Mouse (Mus musculus): Measurements from ENCODE around the gene Dtx3. TPM values are rescaled to one million over a fixed set of nuclear protein-coding genes. Genes with fewer than 3 reads are reported as not detected.

Dtx3 gene
- polyA plus RNA-seq, 1 experiment = 49.8 TPM

DNA sequence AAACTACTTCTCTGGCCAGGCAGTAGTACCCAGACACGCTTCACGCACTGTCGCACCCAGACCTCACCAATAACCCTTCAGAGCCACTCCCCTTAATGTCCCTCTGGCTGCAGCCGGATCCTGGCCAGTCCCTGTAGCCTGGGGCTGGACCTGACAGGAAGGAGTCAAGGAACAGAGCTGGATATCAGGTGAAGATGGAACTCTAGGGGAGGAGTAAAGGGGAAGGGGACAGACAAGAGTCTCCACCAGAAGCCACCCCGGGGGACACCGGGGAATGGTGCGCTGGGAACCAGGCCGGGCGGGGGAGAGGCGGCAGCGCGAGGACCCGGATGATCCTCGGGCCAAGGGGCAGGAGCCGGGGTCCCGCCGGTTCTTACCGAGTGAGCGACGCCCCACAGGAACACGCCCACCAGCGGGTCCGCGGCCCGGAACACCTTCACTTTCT, 15.5 kb upstream of the Dtx3 start:
- no peaks in the 10 kb centered on the region for H3K9me3 ChIP-seq (replicated peaks; ENCODE audit: control insufficient read depth, insufficient read depth, low read length, poor library complexity, severe bottlenecking)
- no peaks in the 10 kb centered on the region for H3K27me3 ChIP-seq (ENCODE audit: control insufficient read depth, insufficient read depth, low read length, poor library complexity, severe bottlenecking)
- peaks cover 8% of the 10 kb centered on the region; the same call in 1 of the 2 replicates for H3K36me3 ChIP-seq (ENCODE audit: control insufficient read depth, insufficient read depth, low read length, poor library complexity, severe bottlenecking)
- peak overlapping the region; percentile 82 for H3K4me3 ChIP-seq (ENCODE audit: low read depth, low read length)
- H3K9ac ChIP-seq (ENCODE audit: low read depth, poor library complexity, severe bottlenecking) = peak overlapping the region; percentile 82
- peaks cover 6% of the 10 kb centered on the region for H3K4me1 ChIP-seq (ENCODE audit: control insufficient read depth, insufficient read depth, low read length)
- H3K27ac ChIP-seq (ENCODE audit: insufficient read depth, low read length) = no peak overlapping the region
- TF ChIP-seq EP300 (IDR thresholded peaks at IDR 0.05; ENCODE audit: insufficient read depth, low read depth, low read length) (no peak), POLR2A (IDR thresholded peaks at IDR 0.05; ENCODE audit: insufficient read depth, low read length) (no peak), CTCF (IDR thresholded peaks at IDR 0.05; ENCODE audit: low read depth, low read length) (no peak)

DNA sequence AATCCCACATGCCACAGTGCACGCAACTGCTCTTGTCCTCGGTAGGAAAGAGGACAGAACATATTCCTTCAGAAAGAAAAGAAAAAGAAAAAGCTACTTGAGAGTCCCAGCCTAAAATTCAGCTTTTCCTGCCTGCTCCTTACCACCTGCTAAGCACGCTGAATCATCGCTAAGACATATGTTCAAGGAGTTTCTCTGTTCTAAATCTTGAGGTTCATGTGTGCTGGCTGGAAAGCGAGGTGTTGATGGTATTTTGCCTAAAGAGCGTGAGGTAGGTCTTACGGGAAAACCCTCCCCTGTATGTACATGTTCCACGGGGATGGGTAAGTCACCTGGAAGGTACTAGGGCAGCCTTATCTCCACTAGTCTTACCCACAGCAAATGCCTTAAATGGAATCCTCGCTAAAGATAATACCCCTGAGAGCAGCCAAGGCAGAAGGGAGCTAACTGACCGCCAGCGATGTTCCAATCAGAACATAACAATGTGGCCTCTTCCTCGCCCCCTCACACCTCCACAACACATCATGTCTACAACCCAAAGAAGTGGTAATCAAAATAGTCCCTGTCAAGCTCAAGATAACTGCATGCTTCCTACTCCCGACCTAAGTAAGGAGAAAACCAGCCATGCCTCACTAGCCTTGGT, 14.5 kb upstream of the Dtx3 start:
- Histone ChIP-seq H3K27me3 (ENCODE audit: control insufficient read depth, insufficient read depth, low read length, poor library complexity, severe bottlenecking) (no peaks in the 10 kb centered on the region), H3K4me3 (ENCODE audit: low read depth, low read length) (peak overlapping the region; percentile 82), H3K9me3 (replicated peaks; ENCODE audit: control insufficient read depth, insufficient read depth, low read length, poor library complexity, severe bottlenecking) (no peaks in the 10 kb centered on the region), H3K9ac (ENCODE audit: low read depth, poor library complexity, severe bottlenecking) (peak overlapping the region; percentile 82), H3K27ac (ENCODE audit: insufficient read depth, low read length) (no peak overlapping the region), H3K4me1 (ENCODE audit: control insufficient read depth, insufficient read depth, low read length) (peaks cover 6% of the 10 kb centered on the region), H3K36me3 (ENCODE audit: control insufficient read depth, insufficient read depth, low read length, poor library complexity, severe bottlenecking) (peaks cover 16% of the 10 kb centered on the region)
- TF ChIP-seq POLR2A (IDR thresholded peaks at IDR 0.05; ENCODE audit: insufficient read depth, low read length) (no peak), EP300 (IDR thresholded peaks at IDR 0.05; ENCODE audit: insufficient read depth, low read depth, low read length) (no peak), CTCF (IDR thresholded peaks at IDR 0.05; ENCODE audit: low read depth, low read length) (no peak)

DNA sequence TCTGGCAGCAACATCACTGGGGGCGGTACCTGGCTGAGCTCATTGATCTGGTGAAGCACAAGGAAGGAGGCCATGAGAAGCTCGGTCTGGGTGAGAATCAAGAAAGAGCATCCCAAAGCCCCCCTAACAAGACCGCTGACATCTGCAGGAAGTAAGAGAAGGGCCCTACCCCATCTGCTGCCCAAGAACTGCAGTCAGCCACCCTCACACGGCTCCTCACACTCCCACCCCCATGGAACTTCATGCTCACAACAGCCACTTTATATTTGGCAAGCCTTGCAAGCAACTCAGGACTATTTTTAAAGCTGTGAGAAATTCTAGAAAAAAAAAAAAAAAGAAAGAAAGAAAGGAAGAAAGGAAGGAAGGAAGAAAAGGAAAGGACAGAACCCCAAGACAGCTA, 13.4 kb upstream of the Dtx3 start:
- Histone ChIP-seq H3K4me3 (ENCODE audit: low read depth, low read length) (no peak overlapping the region), H3K9ac (ENCODE audit: low read depth, poor library complexity, severe bottlenecking) (no peak overlapping the region), H3K36me3 (ENCODE audit: control insufficient read depth, insufficient read depth, low read length, poor library complexity, severe bottlenecking) (peaks cover 20% of the 10 kb centered on the region), H3K27ac (ENCODE audit: insufficient read depth, low read length) (no peak overlapping the region), H3K4me1 (ENCODE audit: control insufficient read depth, insufficient read depth, low read length) (peaks cover 4% of the 10 kb centered on the region), H3K9me3 (replicated peaks; ENCODE audit: control insufficient read depth, insufficient read depth, low read length, poor library complexity, severe bottlenecking) (no peaks in the 10 kb centered on the region), H3K27me3 (ENCODE audit: control insufficient read depth, insufficient read depth, low read length, poor library complexity, severe bottlenecking) (no peaks in the 10 kb centered on the region)
- TF ChIP-seq EP300 (IDR thresholded peaks at IDR 0.05; ENCODE audit: insufficient read depth, low read depth, low read length) (no peak), POLR2A (IDR thresholded peaks at IDR 0.05; ENCODE audit: insufficient read depth, low read length) (no peak), CTCF (IDR thresholded peaks at IDR 0.05; ENCODE audit: low read depth, low read length) (no peak)

DNA sequence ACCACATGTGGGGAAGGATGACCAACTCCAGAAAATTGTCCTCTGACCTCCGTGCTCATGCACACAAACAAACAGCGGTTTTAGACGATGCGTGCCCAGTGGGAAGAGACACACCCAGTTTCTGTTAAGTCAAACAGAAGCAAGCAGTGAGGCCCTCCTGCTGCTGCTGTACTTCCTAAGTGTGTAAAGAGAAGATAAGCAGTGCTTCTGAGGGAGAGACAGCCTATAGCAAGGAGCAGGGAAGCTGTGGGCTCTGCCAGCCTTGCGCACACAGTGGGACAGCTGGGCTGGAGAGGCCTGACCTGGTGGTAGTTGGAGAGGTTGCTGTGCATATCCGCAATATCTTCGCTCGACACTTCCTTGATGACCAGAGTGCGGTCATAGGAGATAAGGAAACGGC, 9.8 kb upstream of the Dtx3 start:
- no peak overlapping the region for H3K27ac ChIP-seq (ENCODE audit: insufficient read depth, low read length)
- H3K4me1 ChIP-seq (ENCODE audit: control insufficient read depth, insufficient read depth, low read length) = peaks cover under 1% of the 10 kb centered on the region
- H3K9ac ChIP-seq (ENCODE audit: low read depth, poor library complexity, severe bottlenecking) = no peak overlapping the region
- H3K4me3 ChIP-seq (ENCODE audit: low read depth, low read length) = no peak overlapping the region
- H3K9me3 ChIP-seq (replicated peaks; ENCODE audit: control insufficient read depth, insufficient read depth, low read length, poor library complexity, severe bottlenecking) = no peaks in the 10 kb centered on the region
- no peak for TF ChIP-seq POLR2A (IDR thresholded peaks at IDR 0.05; ENCODE audit: insufficient read depth, low read length)
- no peak for TF ChIP-seq EP300 (IDR thresholded peaks at IDR 0.05; ENCODE audit: insufficient read depth, low read depth, low read length)
- no peak for TF ChIP-seq CTCF (IDR thresholded peaks at IDR 0.05; ENCODE audit: low read depth, low read length)
- no peaks in the 10 kb centered on the region for H3K27me3 ChIP-seq (ENCODE audit: control insufficient read depth, insufficient read depth, low read length, poor library complexity, severe bottlenecking)
- peaks cover 22% of the 10 kb centered on the region for H3K36me3 ChIP-seq (ENCODE audit: control insufficient read depth, insufficient read depth, low read length, poor library complexity, severe bottlenecking)

DNA sequence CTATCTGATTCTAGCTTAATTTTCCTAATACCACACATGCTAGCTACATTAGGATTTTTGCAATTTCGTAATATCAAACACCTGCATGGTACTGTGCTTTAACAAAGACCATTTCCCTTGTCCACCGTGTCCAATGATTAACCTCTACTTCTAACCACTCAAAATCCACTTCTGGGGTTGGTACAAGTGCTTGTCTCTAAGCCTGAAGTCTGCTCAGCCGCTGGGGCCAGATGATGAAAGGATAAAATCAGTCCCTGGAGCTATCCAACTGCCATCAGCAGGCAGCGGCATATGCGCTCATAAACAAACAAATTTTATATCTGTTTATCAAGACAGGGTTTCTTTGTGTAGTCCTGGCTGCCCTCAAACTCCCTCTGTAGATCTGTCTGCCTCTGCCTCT, 9.1 kb upstream of the Dtx3 start:
- Histone ChIP-seq H3K9ac (ENCODE audit: low read depth, poor library complexity, severe bottlenecking) (no peak overlapping the region), H3K27ac (ENCODE audit: insufficient read depth, low read length) (no peak overlapping the region), H3K4me3 (ENCODE audit: low read depth, low read length) (no peak overlapping the region), H3K36me3 (ENCODE audit: control insufficient read depth, insufficient read depth, low read length, poor library complexity, severe bottlenecking) (peaks cover 22% of the 10 kb centered on the region), H3K9me3 (replicated peaks; ENCODE audit: control insufficient read depth, insufficient read depth, low read length, poor library complexity, severe bottlenecking) (no peaks in the 10 kb centered on the region), H3K4me1 (ENCODE audit: control insufficient read depth, insufficient read depth, low read length) (no peaks in the 10 kb centered on the region), H3K27me3 (ENCODE audit: control insufficient read depth, insufficient read depth, low read length, poor library complexity, severe bottlenecking) (no peaks in the 10 kb centered on the region)
- TF ChIP-seq EP300 (IDR thresholded peaks at IDR 0.05; ENCODE audit: insufficient read depth, low read depth, low read length) (no peak), CTCF (IDR thresholded peaks at IDR 0.05; ENCODE audit: low read depth, low read length) (no peak), POLR2A (IDR thresholded peaks at IDR 0.05; ENCODE audit: insufficient read depth, low read length) (no peak)

DNA sequence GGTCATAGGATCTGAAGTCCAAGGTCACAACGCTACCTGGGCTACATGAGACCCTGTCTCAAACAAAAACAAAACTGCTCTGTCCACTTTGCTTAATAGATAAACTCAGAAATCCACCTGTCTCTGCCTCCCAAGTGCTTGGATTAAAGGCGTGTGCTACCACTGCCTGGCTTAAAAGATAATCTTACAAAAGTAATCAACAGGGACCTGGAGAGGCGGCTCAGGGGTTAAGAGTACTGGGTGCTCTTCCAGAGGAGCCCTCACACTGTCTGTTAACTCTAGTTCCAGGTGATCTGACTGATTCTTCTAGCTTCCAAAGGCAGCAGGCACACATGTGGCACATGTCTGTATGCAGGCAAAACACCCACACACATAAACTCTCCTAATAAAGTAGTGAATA, 7.6 kb upstream of the Dtx3 start:
- Histone ChIP-seq H3K4me3 (ENCODE audit: low read depth, low read length) (no peak overlapping the region), H3K4me1 (ENCODE audit: control insufficient read depth, insufficient read depth, low read length) (no peaks in the 10 kb centered on the region), H3K9ac (ENCODE audit: low read depth, poor library complexity, severe bottlenecking) (no peak overlapping the region), H3K27me3 (ENCODE audit: control insufficient read depth, insufficient read depth, low read length, poor library complexity, severe bottlenecking) (no peaks in the 10 kb centered on the region), H3K27ac (ENCODE audit: insufficient read depth, low read length) (no peak overlapping the region), H3K36me3 (ENCODE audit: control insufficient read depth, insufficient read depth, low read length, poor library complexity, severe bottlenecking) (peaks cover 30% of the 10 kb centered on the region), H3K9me3 (replicated peaks; ENCODE audit: control insufficient read depth, insufficient read depth, low read length, poor library complexity, severe bottlenecking) (no peaks in the 10 kb centered on the region)
- TF ChIP-seq EP300 (IDR thresholded peaks at IDR 0.05; ENCODE audit: insufficient read depth, low read depth, low read length) (no peak), CTCF (IDR thresholded peaks at IDR 0.05; ENCODE audit: low read depth, low read length) (no peak), POLR2A (IDR thresholded peaks at IDR 0.05; ENCODE audit: insufficient read depth, low read length) (no peak)
